Mouse (Mus musculus) hindbrain, embryonic 12.5 days (tissue): ENCODE results near the gene Cyb561d1. TPM values are rescaled to one million over a fixed set of nuclear protein-coding genes. Genes with fewer than 3 reads are reported as not detected.
"Not testable (repeated sequence)": the region's sequence is repeated elsewhere in the genome, so short reads cannot be mapped to it uniquely, and the experiment has no call there.

Experiments used
- ATAC-seq: fragments of 200-750 bp; cut with Nextera tagmentation; 2 replicates; pipeline ENCODE4 v1.8.0; 2017; ENCODE audit warnings: moderate TSS enrichment; ENCODE audit not compliant: low FRiP score
- H3K27ac ChIP-seq: fragments of 300-500 bp; sonication (generic); 2 replicates; pipeline ENCODE4 v1.5.1; 2016; ENCODE audit warnings: mild to moderate bottlenecking
- H3K27me3 ChIP-seq: fragments of 300-500 bp; sonication (generic); 2 replicates; pipeline ENCODE4 v1.6.1; 2016; ENCODE audit warnings: mild to moderate bottlenecking
- H3K36me3 ChIP-seq: fragments of 300-500 bp; sonication (generic); 2 replicates; pipeline ENCODE4 v1.6.1; 2016; ENCODE audit warnings: mild to moderate bottlenecking
- H3K4me1 ChIP-seq: fragments of 300-500 bp; sonication (generic); 2 replicates; pipeline ENCODE4 v1.6.1; 2016
- H3K4me2 ChIP-seq: fragments of 300-500 bp; sonication (generic); replicated peaks from 2 replicates; pipeline ENCODE4 v1.6.1; 2016; ENCODE audit warnings: mild to moderate bottlenecking
- H3K4me3 ChIP-seq: fragments of 300-500 bp; sonication (generic); 2 replicates; pipeline ENCODE4 v1.5.1; 2016; ENCODE audit warnings: mild to moderate bottlenecking
- H3K9ac ChIP-seq: fragments of 300-500 bp; sonication (generic); 2 replicates; pipeline ENCODE4 v1.6.1; 2016; ENCODE audit warnings: mild to moderate bottlenecking, moderate library complexity
- H3K9me3 ChIP-seq: fragments of 300-500 bp; sonication (generic); replicated peaks from 2 replicates; pipeline ENCODE4 v1.6.1; 2016; ENCODE audit warnings: mild to moderate bottlenecking
- whole genome bisulfite sequencing: fragments of 180-500 bp; shearing (Covaris S2); methylation state at CpG from one replicate; pipeline ENCODE4 v1.1.7; 2016; 5-methylcytosine and 5-hydroxymethylcytosine counted together
- polyA plus RNA-seq: library from polyadenylated mRNA; unstranded; fragments of >200 nt; fragmentation: Nextera tagmentation; extraction: Ambion mirVana; gene quantifications from 2 replicates; pipeline ENCODE4 v1.2.1, GENCODE M21; 2016

The Cyb561d1 gene
- 5.0 and 5.6 TPM in 2 replicates for polyA plus RNA-seq

DNA sequence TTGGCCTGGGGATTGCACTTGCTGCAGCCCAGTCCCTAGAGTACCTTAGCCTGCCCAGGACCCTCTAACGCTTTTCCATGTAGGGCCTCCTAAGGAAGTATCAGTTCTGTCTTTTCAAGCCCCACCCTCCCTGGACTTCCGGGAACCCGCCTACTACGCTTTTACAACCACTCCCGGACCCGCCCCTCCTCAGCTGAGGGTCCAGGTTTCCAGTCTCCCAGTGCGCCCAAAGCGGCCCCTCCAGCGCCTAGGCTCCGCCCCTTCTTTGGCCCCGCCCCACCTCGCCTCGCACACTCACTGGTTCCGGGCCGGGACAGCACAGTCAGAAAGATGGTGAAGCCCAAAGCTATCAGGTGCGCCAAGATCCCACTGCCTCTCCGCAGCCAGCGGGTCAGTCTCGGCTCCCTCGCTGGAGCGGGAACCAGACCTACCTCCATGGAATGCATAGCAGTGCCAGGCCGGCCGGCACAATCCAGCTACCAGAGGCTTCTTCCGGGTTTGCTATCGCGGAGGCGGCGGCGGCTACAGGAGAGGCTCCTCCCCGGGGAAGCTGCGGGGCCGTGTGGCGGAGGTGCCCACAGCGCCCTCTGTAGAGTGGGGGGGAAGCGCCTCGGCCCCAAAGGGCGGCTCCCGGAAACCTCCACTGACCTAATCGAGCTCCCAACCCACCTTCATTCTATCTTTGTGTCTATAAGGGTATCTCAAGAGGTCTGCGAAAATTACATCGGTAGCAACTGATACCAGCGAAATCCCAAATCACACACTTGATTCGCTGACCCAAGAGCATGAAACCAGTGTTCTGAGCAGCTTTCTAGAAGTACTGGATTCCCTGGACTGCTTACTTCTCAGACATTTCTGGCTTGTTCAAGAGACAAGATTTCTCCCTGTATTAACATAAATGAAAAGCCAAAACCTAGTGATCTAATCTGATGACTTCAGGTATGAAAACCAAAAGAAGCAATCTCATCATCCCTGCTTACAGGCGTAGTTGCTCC is at the start of gene Cyb561d1:
TSS of gene Cyb561d1 (minus strand) at position 884 of the 995 bp plus-strand sequence.
- peak within 1 kb of the TSS; percentile 57 for H3K4me2 ChIP-seq
- WGBS, result 3% methylated on average over 43 of the region's 44 CpGs
- ATAC-seq, result peak; percentile 80
- H3K9ac ChIP-seq, result peak within 1 kb of the TSS; percentile 54
- no peaks in the 10 kb centered on the region for H3K9me3 ChIP-seq
- H3K27me3 ChIP-seq, result no peaks in the 10 kb centered on the region
- peak within 1 kb of the TSS; percentile 47 for H3K4me3 ChIP-seq
- peaks cover 45% of the 10 kb centered on the region for H3K4me1 ChIP-seq
- peak within 1 kb of the TSS; percentile 83 for H3K27ac ChIP-seq
- peaks cover 50% of the 10 kb centered on the region for H3K36me3 ChIP-seq

DNA sequence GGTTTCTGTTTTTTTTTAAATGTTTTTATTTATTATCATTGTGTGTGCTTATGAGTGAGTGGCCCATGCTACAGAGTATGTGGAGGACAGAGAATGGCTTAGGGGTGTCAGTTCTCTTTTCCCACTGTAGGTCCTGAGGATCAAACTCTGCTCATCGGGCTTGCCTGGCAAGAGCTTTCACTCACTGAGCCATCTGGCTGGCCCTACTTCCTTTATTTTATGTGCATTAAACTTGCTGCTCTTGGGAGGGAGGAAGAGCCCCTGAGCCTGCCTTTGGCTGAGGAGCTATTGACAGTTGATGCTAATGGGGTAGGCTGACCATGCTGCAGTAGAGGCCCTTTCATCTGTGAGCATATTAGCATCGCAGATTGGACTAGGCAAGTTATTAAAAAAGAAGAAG is 45.8 kb upstream of the Cyb561d1 start:
- Histone ChIP-seq H3K27me3 (no peaks in the 10 kb centered on the region), H3K4me2 (no peak overlapping the region), H3K4me1 (no peaks in the 10 kb centered on the region), H3K36me3 (no peaks in the 10 kb centered on the region), H3K9me3 (no peaks in the 10 kb centered on the region), H3K9ac (no peak overlapping the region), H3K27ac (no peak overlapping the region), H3K4me3 (no peak overlapping the region)
- 84% methylated on average over 2 of the region's 2 CpGs for whole genome bisulfite sequencing
- no peak for ATAC-seq

DNA sequence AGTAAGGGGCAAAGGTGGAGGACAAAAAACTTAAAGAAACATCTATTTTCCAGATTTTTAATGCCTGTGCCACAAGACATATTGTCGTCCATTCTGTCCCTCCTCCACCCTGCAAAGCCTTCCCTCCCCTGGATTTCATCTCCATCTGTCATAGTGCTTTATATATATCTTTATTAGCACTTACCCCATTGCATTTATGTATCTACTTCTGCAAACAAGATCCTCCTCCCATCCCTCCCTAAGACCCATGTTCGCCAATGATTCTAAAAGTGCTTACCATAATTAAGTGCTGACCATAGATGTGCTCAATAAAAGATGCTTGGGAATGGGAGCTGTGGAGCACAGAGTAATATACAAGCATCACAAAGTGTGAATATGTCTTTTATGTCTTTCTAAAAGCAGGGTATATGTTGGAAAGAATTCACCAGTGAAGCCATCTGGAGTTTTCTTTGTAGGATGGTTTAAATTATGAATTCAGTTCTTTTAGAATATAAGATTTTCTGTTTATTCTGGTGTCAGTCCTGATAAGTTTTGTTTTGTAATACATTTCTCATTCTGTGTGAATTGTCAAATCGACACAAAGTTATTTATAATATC is 40.3 kb upstream of the Cyb561d1 start:
- H3K27ac ChIP-seq, result no peak overlapping the region
- no peaks in the 10 kb centered on the region for H3K36me3 ChIP-seq
- H3K4me3 ChIP-seq, result no peak overlapping the region
- no peaks in the 10 kb centered on the region for H3K4me1 ChIP-seq
- H3K27me3 ChIP-seq, result no peaks in the 10 kb centered on the region
- H3K4me2 ChIP-seq, result no peak overlapping the region
- no peak for ATAC-seq
- no peak overlapping the region for H3K9ac ChIP-seq
- no peaks in the 10 kb centered on the region for H3K9me3 ChIP-seq
- 90% methylated on average over 3 of the region's 3 CpGs for WGBS

- H3K9ac ChIP-seq, ATAC-seq, H3K36me3 ChIP-seq, H3K27ac ChIP-seq, H3K27me3 ChIP-seq, H3K9me3 ChIP-seq, H3K4me1 ChIP-seq, H3K4me3 ChIP-seq, H3K4me2 ChIP-seq: not testable (repeated sequence)
- WGBS, result 83% methylated on average over 4 of the region's 4 CpGs
Observed at GRCm38 (mm10) chr3:108237474-108238102, 36.6 kb upstream of the Cyb561d1 start.

DNA sequence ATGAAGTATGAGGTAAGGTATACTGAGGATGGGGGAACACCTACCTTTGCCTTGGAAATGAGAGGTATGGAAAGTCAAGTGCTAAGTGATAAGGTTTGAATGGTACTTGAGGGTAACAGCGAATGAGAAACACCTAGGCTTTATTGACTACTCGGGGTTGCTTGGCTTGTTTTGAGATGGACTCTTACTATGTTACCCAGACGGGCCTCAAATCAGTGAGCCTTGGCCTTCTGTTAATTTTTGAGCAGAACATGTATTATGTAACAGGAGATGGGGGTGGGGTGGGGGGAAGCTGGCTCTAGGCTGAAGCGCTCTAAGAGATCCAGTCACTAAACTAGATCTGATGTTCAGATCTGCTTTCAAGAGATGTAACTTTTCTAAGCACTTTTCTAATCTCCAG is 30.6 kb upstream of the Cyb561d1 start:
- no peak overlapping the region for H3K4me2 ChIP-seq
- H3K9me3 ChIP-seq, result no peaks in the 10 kb centered on the region
- WGBS, result 83% methylated on average over 4 of the region's 4 CpGs
- no peak overlapping the region for H3K9ac ChIP-seq
- H3K36me3 ChIP-seq, result no peaks in the 10 kb centered on the region
- H3K4me3 ChIP-seq, result no peak overlapping the region
- no peak overlapping the region for H3K27ac ChIP-seq
- ATAC-seq, result no peak
- peaks cover 6% of the 10 kb centered on the region for H3K4me1 ChIP-seq
- peaks cover 15% of the 10 kb centered on the region for H3K27me3 ChIP-seq

DNA sequence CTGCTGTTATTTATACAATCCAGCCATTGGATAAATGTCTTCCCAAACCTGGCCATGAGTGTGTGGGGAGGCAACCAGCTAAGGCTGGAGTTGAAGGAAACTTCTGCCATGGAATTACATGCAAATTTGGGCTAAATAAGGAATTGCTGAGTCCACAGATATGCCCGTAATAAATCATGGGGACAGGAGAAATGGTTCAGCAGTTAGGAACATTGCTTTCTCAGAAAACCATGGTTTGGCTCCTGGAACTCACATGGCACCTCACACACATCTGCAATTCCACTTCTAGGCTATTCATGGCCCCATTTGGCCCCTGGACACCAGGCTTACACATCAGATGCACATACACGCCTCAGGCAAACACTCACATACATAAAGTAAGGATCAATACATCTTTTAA is 26.5 kb upstream of the Cyb561d1 start:
- ATAC-seq, result no peak
- H3K4me1 ChIP-seq, result peaks cover 15% of the 10 kb centered on the region
- H3K9ac ChIP-seq, result no peak overlapping the region
- H3K4me3 ChIP-seq, result no peak overlapping the region
- no peak overlapping the region for H3K27ac ChIP-seq
- H3K4me2 ChIP-seq, result 0 out of 2 replicates have a peak overlapping the region, but pooled peaks have one; percentile 63
- WGBS, result 78% methylated on average over 2 of the region's 2 CpGs
- H3K27me3 ChIP-seq, result peaks cover 51% of the 10 kb centered on the region
- H3K36me3 ChIP-seq, result no peaks in the 10 kb centered on the region
- no peaks in the 10 kb centered on the region for H3K9me3 ChIP-seq

DNA sequence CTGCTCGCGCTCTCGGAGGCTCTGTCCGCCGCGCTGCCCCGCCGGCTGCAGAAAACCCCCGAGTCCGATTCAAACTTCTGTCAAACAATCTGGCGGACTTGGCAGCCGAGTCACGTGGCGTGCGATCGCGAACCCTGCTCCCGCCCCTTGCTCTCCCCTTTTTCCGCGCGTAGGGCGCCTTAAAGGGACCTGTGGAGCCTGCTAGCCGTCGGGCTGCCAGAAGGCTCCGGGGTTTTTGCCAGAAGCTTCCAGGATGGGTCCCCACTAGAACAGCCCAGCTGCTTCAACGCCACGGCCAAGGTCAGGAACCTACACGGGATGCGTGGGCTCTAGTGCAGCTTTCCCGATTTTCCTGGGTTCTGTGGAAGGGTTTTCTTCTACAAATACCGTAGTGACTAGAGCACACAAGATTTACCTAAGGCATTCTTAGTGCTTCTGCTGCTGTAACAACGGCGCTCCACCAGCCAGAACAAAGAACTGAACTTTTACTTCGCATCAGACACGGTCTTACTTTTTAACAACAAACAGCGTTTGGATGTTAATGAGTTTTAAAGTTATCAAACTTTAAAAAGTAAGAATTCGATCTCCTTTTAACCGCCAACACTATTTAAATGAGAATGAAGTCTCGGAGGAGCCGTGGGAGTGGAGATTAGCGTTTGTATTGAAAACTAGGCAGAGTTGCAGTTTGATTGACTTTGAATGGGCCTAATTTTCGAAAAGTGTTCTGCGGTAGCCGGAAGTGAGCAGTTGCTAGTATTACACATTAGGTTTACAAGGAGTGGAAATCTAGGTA is 25.7 kb upstream of the Cyb561d1 start, which contains the start of gene Sypl2:
TSS of gene Sypl2 (minus strand) at position 91 of the 793 bp plus-strand sequence.
- H3K27me3 ChIP-seq, result peaks cover 56% of the 10 kb centered on the region
- 4% methylated on average over 43 of the region's 44 CpGs for WGBS

GRCm38 (mm10) chr3:108225711-108226557 is 24.9 kb upstream of the Cyb561d1 start:
- Histone ChIP-seq H3K9ac (peak overlapping the region; percentile 49), H3K27ac (no peak overlapping the region), H3K4me2 (peak overlapping the region; percentile 63), H3K4me1 (peaks cover 15% of the 10 kb centered on the region), H3K27me3 (peaks cover 56% of the 10 kb centered on the region), H3K4me3 (peak overlapping the region; percentile 42), H3K9me3 (no peaks in the 10 kb centered on the region), H3K36me3 (no peaks in the 10 kb centered on the region)
- ATAC-seq, result 0 out of 2 replicates have a peak, but pooled peaks have one; percentile 29
- WGBS, result 2% methylated on average over 64 of the region's 67 CpGs

More for the DNA sequence above, 25.7 kb upstream of the Cyb561d1 start, which contains the start of gene Sypl2:
- Histone ChIP-seq H3K4me2 (peak within 1 kb of the TSS; percentile 63), H3K4me3 (peak within 1 kb of the TSS; percentile 42), H3K9ac (peak within 1 kb of the TSS; percentile 49), H3K27ac (no peak within 1 kb of the TSS), H3K36me3 (no peaks in the 10 kb centered on the region), H3K4me1 (peaks cover 15% of the 10 kb centered on the region), H3K9me3 (no peaks in the 10 kb centered on the region)
- no peak for ATAC-seq

DNA sequence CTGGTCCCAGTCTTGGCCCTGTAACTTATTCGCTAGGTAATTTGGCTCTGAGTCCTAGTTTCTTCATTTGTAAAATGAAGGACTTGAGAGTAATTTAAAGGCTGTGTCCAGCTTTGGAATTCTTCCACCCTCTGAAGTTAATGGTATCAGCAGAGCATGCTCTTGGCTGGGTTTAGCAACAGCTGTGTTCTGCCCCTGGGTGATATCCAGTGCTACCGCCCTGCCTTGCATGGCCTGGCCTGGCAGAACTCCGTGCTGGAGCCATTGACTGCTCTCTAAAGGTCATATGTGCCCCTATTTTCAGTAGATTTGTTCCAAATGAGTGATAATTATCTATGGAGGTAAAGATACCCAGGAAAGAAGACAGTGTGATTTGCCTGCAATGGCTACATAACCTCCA is 19.6 kb upstream of the Cyb561d1 start:
- no peak for ATAC-seq
- peaks cover 42% of the 10 kb centered on the region for H3K27me3 ChIP-seq

GRCm38 (mm10) chr3:108214734-108215133 is 13.7 kb upstream of the Cyb561d1 start:
- Histone ChIP-seq H3K27me3 (peaks cover 14% of the 10 kb centered on the region; the same call in 1 of the 2 replicates), H3K36me3 (no peaks in the 10 kb centered on the region), H3K4me3 (no peak overlapping the region), H3K4me2 (no peak overlapping the region), H3K9me3 (no peaks in the 10 kb centered on the region), H3K9ac (no peak overlapping the region), H3K27ac (no peak overlapping the region), H3K4me1 (peaks cover 3% of the 10 kb centered on the region; the same call in 1 of the 2 replicates)
- no peak for ATAC-seq
- WGBS, result 24% methylated on average over 5 of the region's 5 CpGs

More for the DNA sequence above, 19.6 kb upstream of the Cyb561d1 start:
- Histone ChIP-seq H3K36me3 (no peaks in the 10 kb centered on the region), H3K9me3 (no peaks in the 10 kb centered on the region), H3K27ac (no peak overlapping the region), H3K4me1 (no peaks in the 10 kb centered on the region; the same call in 1 of the 2 replicates), H3K9ac (no peak overlapping the region), H3K4me2 (no peak overlapping the region), H3K4me3 (no peak overlapping the region)
- 69% methylated on average over 3 of the region's 3 CpGs for WGBS

GRCm38 (mm10) chr3:108212406-108212805 is 11.4 kb upstream of the Cyb561d1 start:
- 81% methylated on average over 8 of the region's 8 CpGs for WGBS
- Histone ChIP-seq H3K27ac (no peak overlapping the region), H3K9ac (no peak overlapping the region), H3K9me3 (no peaks in the 10 kb centered on the region), H3K36me3 (peaks cover 11% of the 10 kb centered on the region), H3K4me3 (no peak overlapping the region), H3K4me1 (peaks cover 21% of the 10 kb centered on the region), H3K27me3 (peaks cover 7% of the 10 kb centered on the region; the same call in 1 of the 2 replicates), H3K4me2 (no peak overlapping the region)
- ATAC-seq, result no peak
